Mouse (Mus musculus): Measurements from ENCODE around the gene Adss. TPM values are rescaled to one million over a fixed set of nuclear protein-coding genes. Genes with fewer than 3 reads are reported as not detected.
"Not testable (repeated sequence)": the region's sequence is repeated elsewhere in the genome, so short reads cannot be mapped to it uniquely, and the experiment has no call there.

Gene Adss
- total RNA-seq (2021), result 10 to 100 TPM; 69.9 to 74.4 TPM
- long read RNA-seq, experiment 1, transcript Adss-201 (13 exons, 2,771 nt), result major isoform, 109 of 137 reads
- long read RNA-seq, experiment 1, partial matches to known transcripts, result 2 of 137 reads
- long read RNA-seq, experiment 1, other reads (novel, unspliced or antisense), result 25 of 137 reads
- long read RNA-seq, experiment 2, transcript Adss-201 (13 exons, 2,771 nt), result major isoform, 95 of 125 reads
- long read RNA-seq, experiment 2, partial matches to known transcripts, result 7 of 125 reads
- long read RNA-seq, experiment 2, other reads (novel, unspliced or antisense), result 23 of 125 reads

DNA sequence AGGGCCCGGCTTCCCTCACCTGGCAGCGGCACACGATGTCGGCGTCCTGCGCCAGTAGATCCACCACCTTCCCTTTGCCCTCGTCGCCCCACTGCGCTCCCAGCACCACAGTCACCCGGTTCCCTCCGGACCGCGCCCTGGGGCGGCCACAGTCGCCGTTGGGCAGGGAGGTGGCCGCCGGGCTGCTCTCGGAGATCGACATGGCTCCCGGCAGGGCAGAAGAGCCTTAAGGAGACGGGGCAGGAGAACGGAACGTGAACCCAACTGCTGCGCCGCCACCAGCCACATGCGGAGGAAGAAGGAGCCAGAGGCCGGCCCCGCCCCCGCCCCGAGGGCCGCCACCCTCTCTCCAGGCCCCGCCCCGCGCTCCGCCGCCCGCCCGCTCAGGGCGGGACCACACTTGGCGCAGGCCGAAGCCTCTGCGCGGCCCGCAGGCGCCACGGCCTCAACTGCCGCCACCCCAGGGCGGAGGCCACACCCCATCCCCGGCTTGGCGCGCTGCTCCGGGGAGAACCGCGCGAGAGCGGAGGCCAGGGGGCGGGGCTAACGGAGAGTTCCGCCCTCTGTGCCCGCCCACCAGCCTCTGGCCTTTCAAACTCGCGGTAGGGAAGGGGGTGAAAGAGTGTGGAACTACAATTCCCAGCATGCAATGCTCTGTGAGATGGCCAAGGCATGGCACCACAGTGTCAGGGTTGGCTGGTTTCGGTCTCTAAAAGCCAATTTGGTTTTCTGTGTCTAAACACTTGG is at the start of gene Adss:
Adss (minus strand) TSS at position 319 of the 747 bp plus-strand sequence.
- DNase-seq (ENCODE audit: low spot score in 2 of 2), result peak; percentile 97 to 98

- DNase-seq (ENCODE audit: low spot score in 2 of 2), result not testable (repeated sequence)
Measured at GRCm38 (mm10) chr1:177845812-177846211, 49.5 kb upstream of the Adss start.

- not testable (repeated sequence) for DNase-seq (ENCODE audit: low spot score in 2 of 2)
Measured at GRCm38 (mm10) chr1:177827776-177828175, 31.5 kb upstream of the Adss start.

- DNase-seq (ENCODE audit: low spot score in 2 of 2), result not testable (repeated sequence)
Measured at GRCm38 (mm10) chr1:177806772-177807171, 10.5 kb upstream of the Adss start.

DNA sequence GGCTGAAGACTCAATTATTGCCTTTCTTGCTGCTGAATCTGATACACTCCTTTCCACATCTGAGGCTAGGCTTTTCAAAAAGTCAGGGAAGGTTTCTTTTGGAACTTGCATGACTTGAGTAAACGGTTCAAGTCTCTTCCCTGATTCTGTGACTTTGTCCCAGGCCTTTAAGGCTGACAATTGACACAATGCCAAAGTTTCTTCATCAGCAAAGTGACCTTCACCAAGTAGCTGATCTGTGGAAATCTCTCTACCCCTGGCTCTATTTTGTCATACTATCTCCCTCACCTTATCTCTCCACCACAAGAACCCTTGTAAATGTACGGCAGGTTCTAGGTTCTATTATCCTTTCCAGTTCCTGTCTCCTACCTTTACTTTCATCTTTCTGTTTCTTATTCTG is 7.2 kb upstream of the Adss start:
- DNase-seq (ENCODE audit: low spot score in 2 of 2), result no peak

- DNase-seq (ENCODE audit: low spot score in 2 of 2), result no peak
Measured at GRCm38 (mm10) chr1:177797151-177797755, 942 bp upstream of the Adss start.

DNA sequence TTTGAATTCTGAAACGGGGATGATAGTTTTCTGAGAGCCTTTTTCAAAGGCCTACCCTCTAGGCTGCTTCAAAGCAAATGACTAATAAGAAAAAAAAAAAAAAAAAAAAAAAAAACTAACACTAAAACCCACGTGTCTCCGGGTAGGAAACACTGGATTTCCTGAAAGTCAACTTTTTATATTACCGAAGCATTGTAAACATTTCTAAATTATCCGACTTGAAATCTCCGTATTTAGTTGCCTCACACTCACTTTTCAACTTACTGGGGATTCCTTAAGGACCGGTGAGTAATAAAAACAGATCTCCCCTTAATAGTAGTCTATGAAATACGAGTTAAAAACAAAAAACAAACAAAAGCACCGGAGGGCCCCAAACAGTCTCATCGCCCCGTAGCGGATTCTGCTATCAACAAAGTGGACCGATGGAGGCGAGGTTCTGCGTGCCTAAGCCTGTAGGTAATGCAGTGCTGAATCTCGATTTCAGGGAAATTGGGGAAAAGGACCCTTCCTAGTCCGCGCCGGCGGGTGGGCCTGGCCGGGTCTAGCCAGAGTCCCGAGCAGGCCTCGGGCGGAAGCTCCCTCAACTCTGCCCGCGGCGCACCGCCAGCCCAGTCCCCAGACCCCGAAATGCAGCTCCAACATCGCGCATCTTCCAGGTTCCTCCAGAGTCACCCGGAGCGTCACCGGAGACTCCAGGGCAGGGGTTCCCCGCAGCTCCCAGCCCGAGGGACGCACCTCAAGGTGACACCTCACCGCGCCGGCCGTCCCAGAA is 704 bp downstream of the Adss start:
- DNase-seq (ENCODE audit: low spot score in 2 of 2), result peak in 1 of 2 experiments; percentile 35

GRCm38 (mm10) chr1:177794866-177795265 is 1.4 kb downstream of the Adss start:
- DNase-seq (ENCODE audit: low spot score in 2 of 2), result no peak

DNA sequence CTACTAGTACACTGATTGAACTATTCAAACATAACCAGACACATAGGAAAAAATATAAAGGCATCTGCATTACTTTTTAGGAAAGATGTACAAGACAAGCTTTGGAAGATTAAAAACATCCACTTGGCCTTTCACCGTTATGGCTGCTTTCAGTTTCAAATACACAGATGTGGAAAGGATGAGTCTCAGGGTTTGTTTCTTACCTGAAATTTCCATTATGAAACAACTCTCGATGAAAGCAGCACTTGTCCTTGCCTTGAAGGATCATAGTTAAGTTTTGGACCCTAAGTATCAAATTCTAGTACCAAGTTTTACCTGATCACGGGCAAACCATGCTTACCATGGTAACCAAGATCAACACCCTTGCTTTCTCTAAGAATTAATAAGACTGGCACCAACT is 3.5 kb downstream of the Adss start:
- no peak for DNase-seq (ENCODE audit: low spot score in 2 of 2)

DNA sequence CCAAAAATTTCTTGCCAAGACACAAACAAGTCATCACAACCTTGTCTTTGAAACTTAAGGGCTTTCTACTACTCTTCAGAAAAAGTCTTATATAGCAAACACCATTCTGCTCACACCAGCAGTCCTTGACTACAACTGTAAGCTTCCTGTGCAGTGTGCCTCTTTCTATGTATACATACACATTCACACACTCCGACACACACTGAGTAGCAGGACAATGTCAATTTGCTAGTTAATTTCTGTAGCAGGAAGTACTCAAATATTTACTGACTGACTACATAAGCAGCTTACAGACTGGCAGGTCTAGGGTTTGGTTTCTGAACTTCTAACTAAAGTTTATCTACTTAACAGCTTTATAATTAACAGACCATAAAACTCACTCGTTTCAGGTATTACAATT is 18.9 kb downstream of the Adss start:
- no peak for DNase-seq (ENCODE audit: low spot score in 2 of 2)

- no peak for DNase-seq (ENCODE audit: low spot score in 2 of 2)
Measured at GRCm38 (mm10) chr1:177768931-177769330, 27.4 kb downstream of the Adss start.

DNA sequence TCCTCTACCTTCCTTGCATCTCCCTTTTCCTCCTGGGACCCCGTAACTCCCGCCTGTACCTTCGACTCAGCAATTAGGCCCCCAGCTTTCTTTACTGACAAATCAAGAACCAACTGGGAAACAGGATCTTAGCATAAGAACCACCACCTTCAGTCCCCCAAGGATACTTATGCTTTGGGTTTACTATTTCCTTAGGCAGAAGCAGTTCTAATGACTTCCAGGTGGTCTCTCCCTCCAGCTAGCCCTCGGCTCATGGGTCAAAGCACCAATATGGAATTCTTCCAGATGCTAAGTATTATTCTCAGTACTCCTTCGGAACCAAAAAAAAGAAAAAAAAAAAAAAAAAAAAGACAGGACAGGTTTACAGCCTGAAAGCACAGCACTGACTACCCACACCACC is 39.1 kb downstream of the Adss start:
- no peak for DNase-seq (ENCODE audit: low spot score in 2 of 2)

DNA sequence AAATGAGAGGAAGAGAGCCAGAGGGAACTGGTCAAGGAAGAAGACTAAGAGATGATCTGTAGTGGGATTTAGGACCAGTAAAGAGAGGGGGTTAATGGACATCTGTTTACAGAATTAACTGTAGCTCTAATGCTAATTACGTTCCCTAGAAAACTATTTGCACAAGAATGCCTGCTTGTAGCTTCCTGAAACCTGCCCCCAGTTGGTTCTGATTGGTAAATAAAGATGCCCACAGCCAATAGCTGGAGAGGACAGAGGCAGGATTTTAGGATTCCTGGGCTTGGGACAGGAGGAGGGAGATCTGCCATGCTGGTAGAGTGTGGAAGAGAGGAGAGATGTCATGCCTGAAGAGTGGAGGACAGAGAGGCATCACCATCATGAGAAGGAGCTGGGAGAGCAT is 42.8 kb downstream of the Adss start:
- DNase-seq (ENCODE audit: low spot score in 2 of 2), result no peak

GRCm38 (mm10) chr1:177747869-177748540 is 48.3 kb downstream of the Adss start:
- no peak for DNase-seq (ENCODE audit: low spot score in 2 of 2)

GRCm38 (mm10) chr1:177744521-177745325 is 51.6 kb downstream of the Adss start:
- DNase-seq (ENCODE audit: low spot score in 2 of 2), result no peak

GRCm38 (mm10) chr1:177742119-177742518 is 54.2 kb downstream of the Adss start:
- no peak for DNase-seq (ENCODE audit: low spot score in 2 of 2)

DNA sequence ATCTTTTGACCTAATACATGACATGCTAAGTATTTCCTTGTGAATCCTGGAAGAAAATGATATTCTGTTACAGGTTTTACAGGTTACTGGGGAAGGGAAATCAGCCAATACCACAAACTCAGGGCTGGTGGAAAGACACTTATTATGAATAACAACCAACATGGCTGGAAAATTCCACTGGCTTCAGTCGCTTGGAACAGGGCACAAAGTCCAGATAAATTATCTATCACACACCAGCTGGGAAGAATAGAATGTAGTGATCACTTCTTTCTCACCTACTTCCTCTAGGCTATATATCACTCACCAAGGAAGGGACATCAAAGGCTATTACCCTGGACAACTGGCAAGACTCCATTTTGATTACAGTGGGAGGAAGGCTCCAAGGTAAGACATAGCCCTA is 55.6 kb downstream of the Adss start:
- DNase-seq (ENCODE audit: low spot score in 2 of 2), result no peak

- no peak for DNase-seq (ENCODE audit: low spot score in 2 of 2)
Measured at GRCm38 (mm10) chr1:177737505-177738105, 58.7 kb downstream of the Adss start.

- DNase-seq (ENCODE audit: low spot score in 2 of 2), result no peak
Measured at GRCm38 (mm10) chr1:177731973-177732372, 64.3 kb downstream of the Adss start.

All from left cerebral cortex, adult 18-20 months (tissue).